Mouse (Mus musculus): ENCODE data around the gene Gm2115.

Gene Gm2115

GRCm38 (mm10) chr7:84586360-84587100 is 57.8 kb downstream of the Gm2115 start:
- no peak for DNase-seq (ENCODE audit: low read depth, low spot score)

- no peak for DNase-seq (ENCODE audit: low read depth, low spot score)
These were observed 58.5 kb downstream of the Gm2115 start for GRCm38 (mm10) chr7:84587101-84587783.

- DNase-seq (ENCODE audit: low read depth, low spot score), result no peak
These were observed 61.9 kb downstream of the Gm2115 start for GRCm38 (mm10) chr7:84590622-84591021.

GRCm38 (mm10) chr7:84591347-84591746 is 62.6 kb downstream of the Gm2115 start:
- no peak for DNase-seq (ENCODE audit: low read depth, low spot score)

- DNase-seq (ENCODE audit: low read depth, low spot score), result peak; percentile 65
These were observed 65.5 kb downstream of the Gm2115 start for GRCm38 (mm10) chr7:84594087-84594916.

GRCm38 (mm10) chr7:84594917-84595303 is 66.2 kb downstream of the Gm2115 start:
- no peak for DNase-seq (ENCODE audit: low read depth, low spot score)

GRCm38 (mm10) chr7:84596002-84596401 is 67.2 kb downstream of the Gm2115 start:
- no peak for DNase-seq (ENCODE audit: low read depth, low spot score)

GRCm38 (mm10) chr7:84596633-84597032 is 67.9 kb downstream of the Gm2115 start:
- no peak for DNase-seq (ENCODE audit: low read depth, low spot score)

GRCm38 (mm10) chr7:84600631-84601030 is 71.9 kb downstream of the Gm2115 start:
- no peak for DNase-seq (ENCODE audit: low read depth, low spot score)

- DNase-seq (ENCODE audit: low read depth, low spot score), result no peak
These were observed 72.6 kb downstream of the Gm2115 start for GRCm38 (mm10) chr7:84601331-84601730.

- no peak for DNase-seq (ENCODE audit: low read depth, low spot score)
These were observed 75.7 kb downstream of the Gm2115 start for GRCm38 (mm10) chr7:84604501-84604900.

- peak; percentile 4 for DNase-seq (ENCODE audit: low read depth, low spot score)
These were observed 76.4 kb downstream of the Gm2115 start for GRCm38 (mm10) chr7:84605033-84605687.

- peak; percentile 7 for DNase-seq (ENCODE audit: low read depth, low spot score)
These were observed 77.0 kb downstream of the Gm2115 start for GRCm38 (mm10) chr7:84605704-84606292.

- peak; percentile 26 for DNase-seq (ENCODE audit: low read depth, low spot score)
These were observed 77.6 kb downstream of the Gm2115 start, which contains the start of gene Fah for GRCm38 (mm10) chr7:84606293-84606749. Gene Fah (minus strand): TSS chr7:84606722.

GRCm38 (mm10) chr7:84611609-84612008 is 82.9 kb downstream of the Gm2115 start:
- DNase-seq (ENCODE audit: low read depth, low spot score), result no peak

GRCm38 (mm10) chr7:84612445-84612844 is 83.7 kb downstream of the Gm2115 start:
- DNase-seq (ENCODE audit: low read depth, low spot score), result no peak

GRCm38 (mm10) chr7:84618951-84619350 is 90.2 kb downstream of the Gm2115 start:
- DNase-seq (ENCODE audit: low read depth, low spot score), result no peak

GRCm38 (mm10) chr7:84620956-84621355 is 92.2 kb downstream of the Gm2115 start:
- no peak for DNase-seq (ENCODE audit: low read depth, low spot score)

GRCm38 (mm10) chr7:84623718-84624117 is 95.0 kb downstream of the Gm2115 start:
- no peak for DNase-seq (ENCODE audit: low read depth, low spot score)

GRCm38 (mm10) chr7:84631878-84632277 is 103.1 kb downstream of the Gm2115 start:
- DNase-seq (ENCODE audit: low read depth, low spot score), result no peak
